Mouse (Mus musculus) small intestine, adult 2 months (tissue): ENCODE measurements around the gene Zfp704.

Experiments
- CTCF ChIP-seq: fragments of 200-500 bp; IDR thresholded peaks from 2 replicates; pipeline ENCODE4 v1.5.1; 2012; ENCODE audit warnings: low read depth, mild to moderate bottlenecking, control low read depth, inconsistent platforms, low read length, moderate library complexity, mixed read lengths; ENCODE audit not compliant: insufficient replicate concordance, insufficient read length; ENCODE audit errors: extremely low read depth
- POLR2A ChIP-seq: fragments of 200-500 bp; IDR thresholded peaks from 2 replicates; pipeline ENCODE4 v1.6.1; 2012; ENCODE audit warnings: low read depth, mild to moderate bottlenecking, control low read depth, inconsistent platforms, low read length, moderate library complexity

DNA sequence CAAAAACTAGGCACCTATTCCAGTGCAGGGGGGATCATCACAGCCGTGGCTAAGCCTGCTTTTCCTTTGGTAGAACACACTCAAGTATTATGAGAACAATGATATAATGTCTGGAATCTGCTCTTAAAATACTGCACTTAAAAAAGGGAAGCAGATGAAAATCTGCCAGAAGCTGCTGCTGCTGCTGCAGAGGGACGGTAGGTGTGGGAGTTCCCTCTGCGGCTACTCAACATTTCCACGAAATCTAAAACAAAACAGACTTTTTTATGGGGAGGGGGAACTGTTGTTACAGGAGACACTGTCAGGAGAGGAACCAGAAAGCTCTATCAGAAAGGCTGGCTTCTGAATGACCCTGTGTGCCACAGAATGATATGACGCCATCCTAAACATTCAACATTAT, 110.4 kb downstream of the Zfp704 start:
- TF ChIP-seq CTCF (no peak), POLR2A (no peak)
